Mouse (Mus musculus) stomach, postnatal 0 days (tissue): Measurements from ENCODE around the gene Gm10447.

Experiments used
- CTCF ChIP-seq: IDR thresholded peaks from 2 replicates; pipeline ENCODE4 v1.5.1; 2016; ENCODE audit warnings: antibody characterized with exemption, low read depth, mild to moderate bottlenecking, moderate library complexity
- EP300 ChIP-seq: optimal IDR thresholded peaks from 2 replicates; pipeline ENCODE3; 2016; ENCODE audit warnings: antibody characterized with exemption

DNA sequence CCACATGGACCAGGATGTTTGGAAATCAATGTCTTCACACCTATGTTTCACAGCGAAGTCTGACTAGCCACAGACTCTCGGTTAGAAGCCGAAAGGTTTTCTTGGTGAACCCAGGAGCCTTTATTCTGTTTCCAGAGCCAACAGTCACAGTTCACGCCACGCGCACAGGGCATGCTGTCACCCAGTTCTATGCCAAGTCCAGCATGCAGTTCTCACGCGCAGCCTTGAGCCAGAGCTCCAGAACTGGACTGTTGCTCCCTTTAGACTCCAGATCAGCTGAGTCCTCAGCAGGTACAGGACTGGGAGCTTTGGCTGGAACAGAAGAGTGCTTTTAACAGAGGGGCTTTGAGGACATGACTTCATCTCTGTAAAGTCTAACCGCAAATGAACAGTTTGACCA is 4.5 kb downstream of the Gm10447 start:
- no peak for TF ChIP-seq CTCF
- no peak for TF ChIP-seq EP300
